Mouse (Mus musculus) common myeloid progenitor, adult 5-6 weeks (primary cell): ENCODE data around the gene Mosmo. TPM values are rescaled to one million over a fixed set of nuclear protein-coding genes. Genes with fewer than 3 reads are reported as not detected.
A peak's percentile ranks its signal among the peaks of the same experiment; 100 is the strongest.

Source experiments
- ATAC-seq: replicated peaks from 2 replicates; pipeline ENCODE4 v1.8.0; 2016; ENCODE audit warnings: low read depth, mild to moderate bottlenecking, moderate TSS enrichment, inconsistent platforms; ENCODE audit not compliant: poor library complexity, severe bottlenecking
- total RNA-seq: library from RNA; stranded (forward); fragments of 200-1000, 187-1606 nt; gene quantifications from 2 replicates; pipeline ENCODE4 v1.2.3, GENCODE M21; 2017

Mosmo gene
- total RNA-seq, 1 experiment from 2014 or later: 20.2 TPM

GRCm38 (mm10) chr7:120751906-120752305 lies 74.5 kb downstream of the Mosmo start:
- ATAC-seq: no peak

DNA sequence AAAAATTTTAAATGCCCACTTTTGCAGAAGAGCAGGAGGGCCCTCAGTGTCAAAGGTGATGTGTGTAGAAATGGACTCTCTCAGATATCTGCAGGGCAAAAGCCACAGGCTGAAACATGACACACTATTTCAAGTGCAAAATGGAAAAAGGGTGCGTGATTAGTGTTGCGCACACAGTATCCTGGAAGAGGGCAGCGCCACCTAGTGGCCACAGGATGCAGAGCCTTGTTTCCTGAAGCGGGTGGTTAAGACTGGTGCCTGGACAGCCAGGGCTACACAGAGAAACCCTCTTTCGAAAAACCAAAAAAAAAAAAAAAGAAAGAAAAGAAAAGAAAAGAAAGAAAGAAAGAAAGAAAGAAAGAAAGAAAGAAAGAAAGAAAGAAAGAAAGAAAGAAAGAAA lies 77.3 kb downstream of the Mosmo start:
- peak; percentile 96 for ATAC-seq

GRCm38 (mm10) chr7:120767369-120767768 lies 90.0 kb downstream of the Mosmo start:
- ATAC-seq: no peak

DNA sequence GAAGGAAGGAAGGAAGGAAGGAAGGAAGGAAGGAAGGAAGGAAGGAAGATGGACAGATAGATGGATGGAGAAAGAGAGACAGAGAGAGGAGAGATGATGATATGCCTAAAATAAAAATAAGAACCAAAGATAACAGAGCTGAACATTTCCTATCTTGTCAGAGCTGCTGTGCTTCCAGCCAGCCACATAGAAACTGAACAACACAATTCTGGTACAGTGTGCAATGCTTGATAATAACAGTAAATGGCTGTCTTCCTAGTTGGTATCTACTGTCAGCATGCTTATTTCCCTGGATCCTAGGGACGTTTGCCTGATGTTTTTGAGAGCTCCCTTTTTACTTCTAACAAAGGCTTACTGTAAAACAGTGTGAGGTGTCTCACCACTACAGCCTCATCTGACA lies 94.0 kb downstream of the Mosmo start:
- 0 out of 2 replicates have a peak, but pooled peaks have one; percentile 32 for ATAC-seq

GRCm38 (mm10) chr7:120778012-120778411 lies 100.6 kb downstream of the Mosmo start:
- ATAC-seq: peak; percentile 56; the same call in 1 of the 2 replicates

Other genes with a start within 250 kb of the Mosmo start
- 142 and 147 TPM in 2 replicates for gene Uqcrc2, start 42.4 kb upstream of the Mosmo start, total RNA-seq
- gene Pdzd9, start 7.3 kb upstream of the Mosmo start, total RNA-seq: 0.09 TPM in 1 of 2 replicates, not detected in the other
- 0.15 TPM in 1 of 2 replicates, not detected in the other for gene Vwa3a, start 61.7 kb downstream of the Mosmo start, total RNA-seq
- not detected in 2 replicates for gene Gm5737, start 134.7 kb downstream of the Mosmo start, total RNA-seq
- gene Eef2k, start 165.2 kb downstream of the Mosmo start, total RNA-seq: 73.9 and 95.6 TPM in 2 replicates
- gene Polr3e, start 240.1 kb downstream of the Mosmo start, total RNA-seq: 26.9 and 30.3 TPM in 2 replicates